Mouse (Mus musculus) kidney, adult 11 months (tissue): ENCODE data around the gene Mogat1.

ENCODE experiments used
- DNase-seq: peaks from one replicate; pipeline ENCODE4 v3.0.0; 2022

Gene Mogat1

GRCm38 (mm10) chr1:78510862-78511261 lies at the start of gene Mogat1:
Gene Mogat1, plus strand, starts transcription at chr1:78510991.
- peak; percentile 62 for DNase-seq

- no peak for DNase-seq
Observed at GRCm38 (mm10) chr1:78472441-78472840, 38.4 kb upstream of the Mogat1 start.

GRCm38 (mm10) chr1:78483430-78483829 lies 27.4 kb upstream of the Mogat1 start:
- no peak for DNase-seq

- DNase-seq, result no peak
Observed at GRCm38 (mm10) chr1:78484361-78484760, 26.4 kb upstream of the Mogat1 start.

GRCm38 (mm10) chr1:78488427-78488751 lies 22.4 kb upstream of the Mogat1 start:
- no peak for DNase-seq

GRCm38 (mm10) chr1:78488752-78489492 lies 21.9 kb upstream of the Mogat1 start, which contains the start of gene Farsb:
Gene Farsb, minus strand, starts transcription at chr1:78488897.
- peak; percentile 91 for DNase-seq

GRCm38 (mm10) chr1:78490143-78490542 lies 20.6 kb upstream of the Mogat1 start:
- no peak for DNase-seq

- peak; percentile 45 for DNase-seq
Observed at GRCm38 (mm10) chr1:78501036-78501435, 9.8 kb upstream of the Mogat1 start.

- peak; percentile 43 for DNase-seq
Observed at GRCm38 (mm10) chr1:78501856-78502255, 8.9 kb upstream of the Mogat1 start.

- peak; percentile 83 for DNase-seq
Observed at GRCm38 (mm10) chr1:78502527-78502926, 8.3 kb upstream of the Mogat1 start.

GRCm38 (mm10) chr1:78507137-78507536 lies 3.7 kb upstream of the Mogat1 start:
- no peak for DNase-seq

GRCm38 (mm10) chr1:78511621-78512160 lies 900 bp downstream of the Mogat1 start, which contains the start of gene BC035947:
Gene BC035947, minus strand, starts transcription at chr1:78512158.
- DNase-seq, result peak; percentile 39

GRCm38 (mm10) chr1:78512756-78513155 lies 2.0 kb downstream of the Mogat1 start:
- no peak for DNase-seq

GRCm38 (mm10) chr1:78518907-78519306 lies 8.1 kb downstream of the Mogat1 start:
- DNase-seq, result no peak

GRCm38 (mm10) chr1:78525189-78525886 lies 14.5 kb downstream of the Mogat1 start:
- peak; percentile 53 for DNase-seq

- DNase-seq, result no peak
Observed at GRCm38 (mm10) chr1:78528356-78528755, 17.6 kb downstream of the Mogat1 start.

GRCm38 (mm10) chr1:78529011-78529410 lies 18.2 kb downstream of the Mogat1 start:
- DNase-seq, result no peak

GRCm38 (mm10) chr1:78530500-78531215 lies 19.9 kb downstream of the Mogat1 start:
- DNase-seq, result no peak

GRCm38 (mm10) chr1:78532184-78532800 lies 21.5 kb downstream of the Mogat1 start:
- no peak for DNase-seq

- DNase-seq, result no peak
Observed at GRCm38 (mm10) chr1:78534428-78535150, 23.8 kb downstream of the Mogat1 start.

- DNase-seq, result peak; percentile 54
Observed at GRCm38 (mm10) chr1:78536310-78537164, 25.7 kb downstream of the Mogat1 start.
